In the genomic region with DNA sequence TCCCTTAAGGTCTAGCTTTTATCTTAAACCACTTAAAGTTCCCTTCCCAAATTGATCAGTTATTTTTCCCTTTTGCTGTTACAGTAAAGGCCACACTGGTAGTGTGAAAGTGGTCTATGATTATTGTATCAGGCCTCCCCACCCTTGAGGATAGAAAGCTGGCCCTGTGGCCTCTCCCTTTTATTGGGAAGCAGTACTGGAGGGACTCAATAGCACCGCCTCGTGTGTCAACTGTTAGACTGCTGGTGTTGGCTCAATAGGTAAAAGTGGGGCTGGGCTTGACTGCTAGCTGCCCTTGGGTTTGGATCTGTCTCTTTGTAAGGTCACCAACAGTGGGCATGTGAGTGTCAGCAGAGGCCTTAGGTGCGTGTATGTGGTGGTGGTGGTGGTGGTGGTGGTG, we compare ENCODE assay signal across 13 mouse cellular contexts.
DNase-seq lines count a peak whose midpoint lies in the region; ATAC-seq lines count a peak whose summit lies in the region.
"Had no signal": no experiment of that assay in that cellular context is flagged by ENCODE, and none has a peak within 500 bp of the region (broad histone marks: within the 10 kb centered on the region; RNA-seq: fewer than 3 reads in every experiment).

No protein-coding gene starts in this region.

- no peak overlapping the region for H3K9ac ChIP-seq in kidney, embryonic 15.5 days
- H3K9ac ChIP-seq: hindbrain, embryonic 12.5 days; liver, embryonic 12.5 days; lung, embryonic 15.5 days had no signal

- no peaks in the 10 kb centered on the region for H3K36me3 ChIP-seq in kidney, embryonic 15.5 days
- H3K36me3 ChIP-seq: hindbrain, embryonic 12.5 days; liver, embryonic 12.5 days; lung, embryonic 15.5 days had no signal

- DNase-seq in cerebellum, postnatal 36 days: peak; percentile 19 to 22
- no peak for DNase-seq in cerebellum, adult 8-10 months
- DNase-seq in kidney, postnatal 4 days: peak; percentile 23 to 33
- DNase-seq in A20 (ENCODE audit: low read depth, low spot score) (peak; percentile 45), R1 (ENCODE audit: low read depth, low spot score) (peak; percentile 7)
- DNase-seq in spleen, adult 18-20 months: no peak
- DNase-seq: thymus, adult 18-20 months had no signal

- no peaks in the 10 kb centered on the region for H3K9me3 ChIP-seq in kidney, embryonic 15.5 days (replicated peaks)
- H3K9me3 ChIP-seq: hindbrain, embryonic 12.5 days; liver, embryonic 12.5 days; lung, embryonic 15.5 days had no signal

- H3K4me3 ChIP-seq in kidney, embryonic 15.5 days (replicated peaks): no peak overlapping the region
- H3K4me3 ChIP-seq: hindbrain, embryonic 12.5 days; liver, embryonic 12.5 days; lung, embryonic 15.5 days had no signal

- H3K27me3 ChIP-seq in kidney, embryonic 15.5 days: no peaks in the 10 kb centered on the region
- H3K27me3 ChIP-seq: hindbrain, embryonic 12.5 days; liver, embryonic 12.5 days; lung, embryonic 15.5 days had no signal

- no peak for ATAC-seq in kidney, embryonic 15.5 days (replicated peaks; ENCODE audit: low FRiP score)
- ATAC-seq: activated CD4-positive, CD25-positive, alpha-beta regulatory T cell, adult 4 months; CD4-positive, CD25-positive, alpha-beta regulatory T cell, adult 4 months; liver, embryonic 12.5 days had no signal

- peaks cover 5% of the 10 kb centered on the region; the same call in 1 of the 2 replicates for H3K4me1 ChIP-seq in kidney, embryonic 15.5 days
- H3K4me1 ChIP-seq: hindbrain, embryonic 12.5 days; liver, embryonic 12.5 days; lung, embryonic 15.5 days had no signal

- WGBS in kidney, embryonic 15.5 days: 95% methylated on average over 3 of the region's 3 CpGs

- H3K4me2 ChIP-seq in kidney, embryonic 15.5 days: no peak overlapping the region
- H3K4me2 ChIP-seq: hindbrain, embryonic 12.5 days; liver, embryonic 12.5 days; lung, embryonic 15.5 days had no signal

- H3K27ac ChIP-seq in kidney, embryonic 15.5 days: no peak overlapping the region
- H3K27ac ChIP-seq: hindbrain, embryonic 12.5 days; liver, embryonic 12.5 days; lung, embryonic 15.5 days had no signal

Comparison
In these comparisons a context has a peak if more than half of its experiments do, and no peak if none do; other contexts are left out.
1. DNase-seq: peak in cerebellum, postnatal 36 days (2 of 2), kidney, postnatal 4 days (2 of 2), A20 (single experiment) and R1 (single experiment); none in cerebellum, adult 8-10 months (single experiment) and spleen, adult 18-20 months (0 of 2).